Mouse (Mus musculus): Measurements from ENCODE around the gene Sipa1l1. TPM values are rescaled to one million over a fixed set of nuclear protein-coding genes. Genes with fewer than 3 reads are reported as not detected.
A peak's percentile ranks its signal among the peaks of the same experiment; 100 is the strongest.

Sipa1l1 gene
- total RNA-seq, 2 experiments from 2014 or later, result 8.7 to 10.3 TPM

DNA sequence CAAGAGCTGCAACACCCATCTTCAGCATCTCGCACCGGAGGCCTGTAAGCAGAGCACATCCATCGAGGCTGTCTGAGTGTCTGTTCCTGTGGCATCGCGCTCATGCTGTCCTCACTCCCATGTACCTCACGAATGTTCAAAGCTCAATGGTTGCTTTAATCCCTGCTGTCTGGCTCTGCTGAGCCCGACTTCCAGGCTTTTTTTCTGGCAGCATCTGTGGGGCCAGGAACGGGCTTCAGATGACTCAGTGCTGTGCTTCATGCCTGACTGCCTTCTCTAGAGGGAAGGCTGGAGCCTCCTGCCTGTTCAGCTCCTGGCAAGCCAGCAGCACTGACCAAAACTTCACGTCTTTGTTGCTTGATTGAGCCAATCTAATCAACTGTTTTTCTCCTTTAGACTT, 228.6 kb downstream of the Sipa1l1 start:
- intact Hi-C loops (cut with DNase I), result no loop called here
- no peak for DNase-seq (ENCODE audit: low spot score)

DNA sequence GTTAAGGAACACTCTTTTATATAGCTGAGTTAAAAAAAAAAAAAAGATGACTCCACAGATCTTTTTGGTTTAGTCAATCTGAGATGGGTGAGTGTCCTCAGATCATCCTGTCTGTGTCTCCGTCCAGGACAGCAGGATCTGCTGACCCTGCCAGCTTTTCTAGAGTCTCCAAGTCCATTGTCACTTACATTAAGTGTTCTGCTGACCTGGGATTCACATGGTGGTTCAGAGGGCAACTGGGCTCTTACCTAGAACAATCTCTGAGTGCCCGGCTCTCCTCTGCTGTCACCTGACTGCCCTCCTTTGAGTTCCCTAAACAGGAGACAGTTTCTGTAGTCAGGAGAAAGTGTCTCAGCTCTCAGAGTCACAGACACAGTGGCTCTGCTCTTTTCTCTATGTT, 229.8 kb downstream of the Sipa1l1 start:
- DNase-seq (ENCODE audit: low spot score), result no peak
- intact Hi-C loops (cut with DNase I), result no loop called here

DNA sequence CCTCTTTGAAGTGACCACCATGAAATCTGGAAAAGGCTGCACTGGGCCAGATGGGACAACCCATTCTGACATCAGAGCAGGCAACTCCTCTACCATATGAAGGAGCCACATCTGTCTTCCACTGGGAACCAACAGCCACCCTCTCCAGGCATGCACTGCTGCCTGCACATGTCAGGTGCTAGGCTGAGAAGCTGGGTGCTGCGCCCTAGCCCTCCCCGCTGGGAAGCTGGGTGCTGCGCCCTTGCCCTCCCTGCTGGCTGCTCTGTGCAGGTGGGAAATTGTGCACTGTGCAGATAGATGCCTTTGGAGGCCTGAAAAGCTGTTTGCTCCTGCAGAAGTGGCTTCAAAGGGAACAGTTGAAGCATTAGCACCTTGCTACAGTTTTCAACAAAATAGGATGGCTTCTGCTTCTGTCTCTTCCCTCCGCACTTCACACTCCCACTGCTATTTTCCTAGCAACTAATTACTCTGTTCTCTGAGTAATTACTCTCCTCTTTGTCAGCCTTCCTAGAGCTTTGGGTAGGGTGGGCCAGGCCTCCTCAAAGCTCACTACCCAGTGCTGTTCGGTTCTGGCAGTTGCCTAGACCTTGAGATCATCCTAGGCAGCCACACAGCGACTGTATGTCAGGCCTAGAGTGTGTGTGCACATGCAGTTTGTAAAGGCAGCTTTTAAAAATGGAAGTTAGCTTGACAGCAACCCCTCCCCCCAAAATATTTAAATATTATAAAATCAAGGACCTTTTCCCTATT, 231.0 kb downstream of the Sipa1l1 start:
- intact Hi-C loops (cut with DNase I), result no loop called here

DNA sequence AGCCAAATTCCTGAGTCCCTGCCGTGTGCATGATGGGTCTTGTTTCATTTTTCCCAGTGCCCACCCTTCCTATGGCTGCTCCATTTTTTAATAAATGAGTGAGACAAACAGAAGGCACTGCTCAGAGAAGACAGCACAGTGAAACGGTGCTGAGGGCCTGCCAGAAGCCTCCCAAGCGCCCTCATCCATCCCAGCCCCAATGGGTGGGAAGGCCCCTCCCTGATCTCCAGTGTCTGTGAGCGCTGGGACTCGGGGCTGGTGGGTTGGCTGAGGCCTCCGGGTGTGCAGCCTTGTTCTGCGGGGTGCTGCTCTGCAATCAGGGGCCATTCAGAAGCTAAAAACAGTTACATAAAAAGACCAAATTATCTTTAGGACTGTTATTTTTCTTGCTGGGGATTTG, 231.7 kb downstream of the Sipa1l1 start:
- DNase-seq (ENCODE audit: low spot score), result no peak

More for the DNA sequence above, 231.0 kb downstream of the Sipa1l1 start:
- DNase-seq (ENCODE audit: low spot score), result no peak

DNA sequence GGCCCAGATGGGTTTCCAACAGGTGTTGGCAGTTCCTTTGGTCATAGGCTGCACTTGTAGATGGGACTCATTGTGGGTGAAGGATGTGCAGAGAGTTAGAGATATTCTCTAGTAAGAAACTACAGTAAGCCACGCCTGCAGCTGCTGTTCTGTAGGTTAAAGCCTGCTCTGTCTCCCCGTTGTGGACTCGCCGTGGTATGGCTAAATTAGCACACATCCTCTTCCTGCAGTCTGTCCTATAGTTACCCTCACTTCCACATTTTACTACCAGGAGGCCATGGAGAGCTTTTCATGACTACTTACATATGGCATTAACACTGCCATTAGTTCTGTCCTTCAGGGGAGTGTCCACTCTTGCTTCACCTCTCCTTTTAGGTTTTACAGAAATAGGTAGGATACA, 232.3 kb downstream of the Sipa1l1 start:
- intact Hi-C loops (cut with DNase I), result no loop called here
- no peak for DNase-seq (ENCODE audit: low spot score)

More for the DNA sequence above, 231.7 kb downstream of the Sipa1l1 start:
- intact Hi-C loops (cut with DNase I), result no loop called here

DNA sequence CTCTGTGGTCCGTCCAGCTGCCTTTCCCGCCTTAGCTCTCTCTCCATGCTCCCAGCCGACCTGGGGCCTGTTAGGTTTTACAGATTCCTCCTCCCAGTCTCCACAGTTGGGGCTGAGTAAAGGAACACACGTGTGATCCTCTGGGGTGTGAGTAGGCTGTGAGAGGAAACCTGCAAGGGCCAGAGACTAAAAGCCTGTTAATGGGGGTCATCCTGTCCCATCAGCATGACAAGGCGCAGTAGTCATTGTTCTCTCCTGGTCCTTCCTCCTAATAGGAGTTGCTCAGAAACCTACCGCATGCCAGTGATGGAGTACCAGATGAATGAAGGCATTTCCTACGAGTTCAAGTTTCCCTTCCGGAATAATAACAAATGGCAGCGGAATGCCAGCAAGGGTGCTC, 233.5 kb downstream of the Sipa1l1 start:
- DNase-seq (ENCODE audit: low spot score), result no peak
- intact Hi-C loops (cut with DNase I), result no loop called here

DNA sequence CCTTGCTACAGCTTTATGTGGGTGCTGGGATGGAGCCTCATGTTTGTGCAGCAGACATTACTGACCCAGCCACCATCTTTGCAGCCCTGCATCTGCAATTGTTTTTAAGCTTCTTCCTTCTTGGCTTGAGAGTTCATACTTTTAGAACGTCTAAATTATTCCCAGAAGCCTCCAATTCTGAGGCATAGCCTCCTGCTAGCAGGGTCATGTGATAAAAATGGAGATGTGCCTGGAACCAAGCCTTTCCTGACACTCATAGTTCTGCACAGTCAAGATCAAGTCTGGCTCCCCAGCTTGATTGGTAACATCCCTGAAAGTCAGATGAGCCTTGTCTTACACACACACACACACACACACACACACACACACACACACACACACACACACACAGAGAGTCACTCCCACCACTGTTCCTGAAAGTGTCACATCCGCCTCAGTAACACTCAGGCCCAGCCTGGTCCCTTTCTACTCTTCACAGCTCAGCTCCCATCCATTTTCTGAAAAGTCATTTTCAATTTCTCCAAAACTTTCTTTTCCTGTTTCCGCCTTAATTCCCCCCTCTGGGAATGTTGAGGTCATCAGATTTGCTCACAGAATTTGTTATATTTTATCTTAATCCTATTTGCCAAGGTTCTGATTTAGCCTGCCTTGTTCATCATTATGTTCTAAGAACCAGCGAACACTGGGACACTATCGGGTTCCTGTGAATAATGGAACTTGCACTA, 238.6 kb downstream of the Sipa1l1 start:
- DNase-seq (ENCODE audit: low spot score), result no peak
- intact Hi-C loops (cut with DNase I), result no loop called here

DNA sequence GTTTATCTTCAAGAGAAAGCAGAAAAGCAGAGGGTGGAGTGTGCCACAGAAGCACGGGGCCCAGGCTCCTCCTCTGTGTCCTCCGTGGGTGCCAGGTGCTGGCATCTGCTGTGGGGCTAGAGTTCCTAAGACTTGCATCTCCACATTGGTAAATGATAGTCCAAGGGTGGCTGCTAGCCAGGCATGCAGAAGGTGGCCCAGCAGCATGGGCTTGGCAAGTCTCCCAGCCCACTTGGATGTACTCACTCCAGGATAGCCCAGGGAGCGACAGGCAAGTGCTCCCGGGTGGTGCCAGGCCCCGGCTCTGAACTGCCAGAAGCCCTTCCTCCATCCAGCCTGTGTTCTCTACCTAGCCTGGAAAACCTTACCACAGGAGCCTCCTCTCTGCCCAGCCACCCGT, 239.4 kb downstream of the Sipa1l1 start:
- peak; percentile 41 for DNase-seq (ENCODE audit: low spot score)
- intact Hi-C loops (cut with DNase I), result no loop called here

DNA sequence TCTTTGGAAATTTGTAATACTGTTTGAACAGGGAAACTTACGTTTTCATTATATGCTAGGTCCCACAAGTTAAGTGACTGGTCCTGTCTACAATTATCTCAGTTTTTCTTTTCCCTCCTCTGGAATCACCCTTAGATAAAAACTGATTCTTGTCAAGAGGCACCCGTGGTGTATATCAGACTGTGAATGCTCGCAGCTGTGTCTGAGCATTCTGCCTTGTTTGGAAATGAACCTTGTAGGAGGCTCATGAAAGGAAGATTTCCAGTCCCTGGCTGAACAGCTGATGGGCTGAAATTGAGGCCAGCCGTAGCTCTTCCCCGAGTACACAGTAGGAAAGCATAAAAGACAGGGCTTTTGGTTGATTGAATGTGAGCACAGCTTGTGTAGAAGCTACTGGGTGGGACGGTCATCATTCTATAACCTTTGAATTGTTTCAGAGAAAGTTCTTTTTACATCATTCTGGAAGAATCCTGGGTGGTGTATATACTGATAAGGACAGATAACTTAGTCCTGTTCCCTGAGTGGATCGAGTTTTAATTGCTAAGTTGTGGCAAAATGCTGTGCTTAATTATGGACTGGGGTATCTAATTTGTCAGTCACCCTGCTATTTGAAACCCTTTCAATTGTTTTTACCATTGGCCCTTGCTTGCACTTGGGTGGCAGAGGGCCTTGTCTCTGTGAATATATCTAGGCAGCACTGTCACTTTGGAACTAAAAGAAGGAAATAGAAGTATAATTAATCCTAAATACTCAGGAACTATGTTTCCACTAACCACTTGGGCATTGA, 240.8 kb downstream of the Sipa1l1 start:
- no peak for DNase-seq (ENCODE audit: low spot score)
- intact Hi-C loops (cut with DNase I), result no loop called here

DNA sequence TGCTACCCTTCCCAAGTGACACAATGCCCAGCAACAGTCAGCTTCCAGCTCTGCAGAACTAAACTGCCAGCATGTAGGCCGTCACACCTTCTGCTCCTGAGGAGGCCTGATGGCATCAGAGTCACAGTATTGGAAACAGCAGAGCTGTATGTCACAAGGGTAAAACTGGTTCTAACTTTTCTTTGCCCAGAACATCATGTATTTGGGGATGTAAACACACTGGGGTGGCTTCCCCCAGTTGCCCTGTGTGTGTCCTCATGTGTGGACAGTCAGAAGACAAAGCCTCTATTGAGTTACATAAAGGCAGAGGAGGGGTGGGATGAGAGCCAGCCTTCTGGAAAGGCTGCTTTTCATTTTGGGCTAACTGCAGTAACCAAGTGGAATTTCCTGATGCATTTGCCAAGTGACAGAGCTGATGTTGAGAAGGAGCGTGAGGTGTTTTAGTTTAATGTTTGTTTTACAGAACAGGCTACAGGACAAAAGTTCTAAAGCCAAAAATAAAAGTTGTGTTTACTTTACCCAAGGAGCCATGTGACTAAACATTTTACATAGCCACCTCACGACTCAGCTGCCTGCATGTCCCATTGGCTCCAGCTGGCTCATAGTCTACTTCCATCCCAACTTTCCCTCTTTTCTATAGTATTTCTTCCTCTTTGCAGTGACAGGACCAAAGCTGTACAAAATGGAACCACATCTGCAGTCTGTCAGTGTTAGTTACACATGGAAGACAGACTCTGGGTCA, 243.3 kb downstream of the Sipa1l1 start:
- intact Hi-C loops (cut with DNase I), result no loop called here
- DNase-seq (ENCODE audit: low spot score), result peak; percentile 64

DNA sequence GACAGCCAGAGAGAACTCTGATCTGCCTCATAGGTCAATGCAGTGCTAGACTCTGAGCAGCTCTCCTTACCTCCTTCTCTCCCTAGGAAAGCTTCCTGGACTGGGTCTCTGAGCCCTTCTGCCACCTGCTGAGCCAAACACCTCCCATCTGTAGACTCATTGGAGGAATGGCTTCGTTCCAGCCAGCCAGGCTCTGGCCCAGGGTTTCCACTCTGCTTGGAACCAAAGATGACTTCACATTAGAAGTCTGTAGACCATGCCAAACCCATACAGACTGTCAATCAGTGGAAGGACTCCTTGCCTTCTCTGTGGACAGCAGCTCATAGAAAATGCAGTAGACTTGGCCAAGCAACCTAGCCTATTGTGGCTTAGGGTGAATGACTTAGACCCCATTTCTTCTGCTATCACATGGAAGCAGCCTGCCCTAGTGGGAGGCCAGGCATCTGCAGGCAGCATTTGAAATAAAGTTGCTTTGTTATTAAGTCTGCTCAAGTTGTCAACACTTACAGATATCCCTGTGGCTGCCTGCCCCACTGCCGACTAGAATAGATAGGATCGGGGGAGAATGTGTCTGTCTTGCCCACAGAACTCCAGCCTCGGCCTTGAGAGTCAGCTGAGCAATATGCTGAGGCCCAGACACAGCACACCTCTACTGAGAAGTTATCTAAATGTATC, 246.7 kb downstream of the Sipa1l1 start:
- intact Hi-C loops (cut with DNase I), result no loop called here
- DNase-seq (ENCODE audit: low spot score), result peak; percentile 50

DNA sequence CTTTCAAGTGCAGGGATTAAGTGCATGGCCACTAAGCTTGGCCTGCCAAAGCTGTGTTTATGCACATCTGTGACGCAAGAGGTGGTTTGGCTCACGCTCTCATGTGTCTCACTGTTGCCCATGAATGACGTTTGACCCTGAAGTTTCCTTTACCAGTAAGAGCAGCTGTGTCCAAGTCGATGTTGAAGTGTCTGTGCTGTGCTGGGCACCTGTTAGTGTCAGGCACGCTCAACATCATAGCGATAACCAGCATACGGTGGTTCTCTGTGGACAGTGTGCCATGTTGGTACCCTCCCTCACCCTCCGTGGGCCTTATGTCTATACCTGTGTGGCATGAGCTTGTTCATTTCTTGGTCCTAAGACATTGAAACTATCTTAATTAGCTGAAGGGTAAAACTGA, 249.9 kb downstream of the Sipa1l1 start:
- intact Hi-C loops (cut with DNase I), result no loop called here
- no peak for DNase-seq (ENCODE audit: low spot score)

DNA sequence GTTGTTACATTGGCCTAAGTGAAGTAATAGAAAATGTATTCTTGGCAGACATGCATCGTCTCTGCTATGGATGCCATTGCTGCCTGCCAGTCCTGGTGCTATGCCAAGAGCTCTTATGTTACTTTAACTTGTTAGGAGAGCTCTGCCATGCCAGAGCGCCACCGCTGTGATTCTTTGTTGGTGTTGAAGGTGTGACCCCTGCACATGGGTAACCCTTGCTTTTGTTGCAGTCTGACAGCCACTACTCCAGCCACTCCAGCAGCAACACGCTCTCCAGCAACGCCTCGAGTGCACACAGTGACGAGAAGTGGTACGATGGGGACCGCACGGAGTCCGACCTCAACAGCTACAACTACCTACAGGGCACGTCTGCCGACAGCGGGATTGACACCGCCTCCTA, 255.7 kb downstream of the Sipa1l1 start:
- no peak for DNase-seq (ENCODE audit: low spot score)
- intact Hi-C loops (cut with DNase I), result no loop called here

DNA sequence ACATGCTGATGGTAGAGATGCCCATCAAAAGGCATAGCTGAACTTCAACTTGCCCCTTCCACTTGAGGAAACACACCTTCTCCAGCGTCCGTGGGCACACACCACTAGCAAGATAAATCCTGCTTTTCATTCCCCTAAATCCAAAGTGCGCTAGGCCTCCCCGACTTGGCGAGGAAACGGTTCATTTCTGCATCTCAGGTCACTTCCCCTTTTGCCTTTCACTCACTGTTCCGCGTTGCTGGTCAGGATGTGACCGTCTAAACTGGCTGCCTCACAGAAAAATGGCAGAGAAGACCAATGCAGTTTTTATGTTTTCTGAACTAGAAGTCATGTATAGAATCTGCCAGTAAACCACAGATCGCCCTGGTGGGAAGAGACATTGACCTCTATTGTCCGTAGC, 256.7 kb downstream of the Sipa1l1 start:
- no peak for DNase-seq (ENCODE audit: low spot score)
- intact Hi-C loops (cut with DNase I), result no loop called here

DNA sequence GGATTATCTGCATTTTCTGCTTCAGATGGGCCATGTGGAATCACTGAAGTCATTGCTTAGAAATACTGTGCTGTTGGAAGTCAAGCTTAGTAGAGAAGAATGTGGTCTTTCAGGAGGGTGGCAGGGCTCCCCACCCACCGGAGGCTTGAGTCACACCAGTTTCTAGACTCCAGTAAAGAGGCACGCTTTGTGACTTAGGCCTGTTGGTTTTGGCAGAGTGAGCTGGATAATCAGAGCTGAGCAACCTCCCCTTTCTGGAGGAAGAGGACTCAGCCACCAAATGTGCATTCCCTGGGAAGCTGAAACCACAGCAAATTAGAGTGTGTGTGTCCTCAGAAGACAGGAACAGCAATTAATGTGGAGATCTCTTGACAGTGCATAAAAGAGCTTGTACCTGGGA, 258.3 kb downstream of the Sipa1l1 start:
- peak; percentile 39 for DNase-seq (ENCODE audit: low spot score)
- intact Hi-C loops (cut with DNase I), result no loop called here

DNA sequence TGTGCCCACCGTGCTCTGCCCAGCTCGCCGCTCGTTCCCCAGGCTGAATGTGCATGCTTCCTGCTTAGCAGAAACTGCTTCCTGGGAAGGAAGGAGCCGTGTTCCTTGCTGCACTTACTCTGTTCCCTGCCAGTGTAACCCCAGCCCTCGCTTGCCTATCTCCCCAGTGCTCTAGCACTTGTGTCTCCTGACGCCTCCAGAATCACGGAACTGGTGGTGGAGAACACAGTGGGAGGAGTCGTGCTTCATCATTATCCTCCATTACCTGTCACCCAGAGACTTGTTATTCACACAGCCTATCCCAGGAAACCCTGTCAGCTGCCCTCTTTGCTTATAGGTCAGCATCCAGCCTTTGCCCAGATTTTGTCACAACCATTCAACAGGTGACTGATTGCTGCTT, 259.3 kb downstream of the Sipa1l1 start:
- DNase-seq (ENCODE audit: low spot score), result no peak
- intact Hi-C loops (cut with DNase I), result no loop called here

DNA sequence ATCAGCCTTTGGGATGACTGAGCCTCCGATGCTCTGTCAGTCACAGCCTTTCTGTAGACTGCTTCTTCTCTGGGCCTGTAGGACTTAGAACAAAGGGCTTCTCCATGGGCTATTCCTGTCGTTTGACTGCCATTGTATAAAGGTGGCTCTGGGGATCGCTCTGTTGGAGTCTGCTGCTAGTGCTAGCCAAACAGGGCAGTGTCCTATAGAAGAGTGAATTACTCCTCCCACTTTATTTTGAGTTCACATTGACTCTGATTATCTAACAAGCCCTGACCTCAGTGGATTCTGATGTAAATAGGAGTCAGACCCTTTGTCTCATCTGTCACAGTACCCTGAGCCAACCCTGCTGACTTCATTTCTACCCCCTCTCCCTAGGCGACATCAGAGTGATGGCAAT, 264.2 kb downstream of the Sipa1l1 start:
- DNase-seq (ENCODE audit: low spot score), result no peak
- intact Hi-C loops (cut with DNase I), result no loop called here

DNA sequence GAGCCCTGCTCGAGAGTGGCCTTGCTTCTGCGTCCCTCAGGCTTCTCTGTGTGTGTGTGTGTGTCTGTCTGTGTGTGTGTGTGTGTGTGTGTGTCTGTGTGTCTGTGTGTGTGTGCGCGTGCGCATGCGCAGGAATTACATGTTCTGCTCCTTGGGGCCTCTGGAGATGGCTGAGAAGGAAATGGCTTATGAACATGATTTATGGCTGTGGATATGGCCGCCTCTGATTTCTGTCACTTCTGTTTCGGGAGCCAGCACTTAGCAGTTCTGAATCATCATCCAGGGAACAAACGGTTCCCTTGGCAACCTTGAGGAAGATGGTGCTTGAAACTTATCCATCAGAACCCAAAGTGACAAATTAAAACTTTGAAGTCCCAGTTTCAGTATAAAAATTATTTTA, 265.5 kb downstream of the Sipa1l1 start:
- no peak for DNase-seq (ENCODE audit: low spot score)
- intact Hi-C loops (cut with DNase I), result no loop called here

DNA sequence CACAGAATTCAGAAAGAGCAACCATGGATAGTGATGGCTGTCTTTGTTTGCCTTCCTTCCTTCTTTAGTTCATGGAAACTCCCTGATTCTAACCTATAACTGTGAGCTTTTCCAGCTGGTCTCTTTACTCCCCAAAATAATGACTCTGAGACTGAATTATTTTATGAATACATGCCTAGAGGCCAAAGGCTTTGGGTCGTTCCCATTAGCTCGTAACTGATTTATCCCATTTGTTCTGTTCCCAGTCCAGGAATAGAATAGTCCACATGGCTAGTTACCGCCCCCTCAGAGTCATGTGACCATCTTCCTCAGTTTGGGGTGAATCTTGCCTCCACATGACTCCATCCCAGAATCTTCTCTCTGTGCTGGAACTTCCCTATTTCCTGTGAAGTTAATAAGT, 272.4 kb downstream of the Sipa1l1 start:
- intact Hi-C loops (cut with DNase I), result no loop called here
- no peak for DNase-seq (ENCODE audit: low spot score)

DNA sequence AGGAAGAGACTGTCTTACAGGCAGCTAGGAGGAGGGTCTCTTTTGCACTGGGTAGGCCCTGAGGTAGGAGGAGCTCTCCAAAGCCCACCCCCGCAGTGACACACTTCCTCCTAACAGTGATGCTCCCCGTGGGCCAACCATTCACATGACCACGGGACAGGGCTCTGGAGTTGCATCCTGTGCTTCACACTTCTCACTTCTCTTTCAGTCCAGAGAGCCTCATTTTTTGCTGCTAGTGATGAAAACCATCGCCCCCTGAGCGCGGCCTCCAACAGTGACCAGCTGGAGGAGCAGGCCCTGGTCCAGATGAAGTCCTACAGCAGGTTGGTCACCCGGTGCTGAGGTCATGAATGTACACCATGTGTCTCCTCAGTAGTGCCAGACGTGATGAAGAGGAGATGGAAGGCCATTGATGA, 277.5 kb downstream of the Sipa1l1 start:
- no peak for DNase-seq (ENCODE audit: low spot score)
- intact Hi-C loops (cut with DNase I), result no loop called here
